Mouse (Mus musculus) hindbrain, embryonic 12.5 days (tissue): ENCODE measurements around the gene Nr1h3. TPM values are rescaled to one million over a fixed set of nuclear protein-coding genes. Genes with fewer than 3 reads are reported as not detected.

Experiments used
- polyA plus RNA-seq: library from polyadenylated mRNA; unstranded; fragments of >200 nt; fragmentation: Nextera tagmentation; extraction: Ambion mirVana; gene quantifications from 2 replicates; pipeline ENCODE4 v1.2.1, GENCODE M21; 2016

Nr1h3 gene
- polyA plus RNA-seq, 1 experiment from 2014 or later, result 1.5 TPM

Other genes with a start within 250 kb of the Nr1h3 start
- 2.5 and 4.1 TPM in 2 replicates for gene Rapsn, start 167.2 kb downstream of the Nr1h3 start, polyA plus RNA-seq
- 274 and 282 TPM in 2 replicates for gene Psmc3, start 148.8 kb downstream of the Nr1h3 start, polyA plus RNA-seq
- 32.6 and 36.1 TPM in 2 replicates for gene Slc39a13, start 132.4 kb downstream of the Nr1h3 start, polyA plus RNA-seq
- 4.2 and 4.6 TPM in 2 replicates for gene Spi1, start 120.4 kb downstream of the Nr1h3 start, polyA plus RNA-seq
- 0.28 and 0.30 TPM in 2 replicates for gene Mybpc3, start 84.7 kb downstream of the Nr1h3 start, polyA plus RNA-seq
- gene Madd, start 19.0 kb downstream of the Nr1h3 start, polyA plus RNA-seq, result 39.9 and 45.2 TPM in 2 replicates
- gene Acp2, start 51 bp upstream of the Nr1h3 start, polyA plus RNA-seq, result 39.2 and 41.0 TPM in 2 replicates
- 10.6 and 13.4 TPM in 2 replicates for gene Ddb2, start 34.1 kb upstream of the Nr1h3 start, polyA plus RNA-seq
- gene Pacsin3, start 53.1 kb upstream of the Nr1h3 start, polyA plus RNA-seq, result 21.5 and 25.6 TPM in 2 replicates
- 84.5 and 85.6 TPM in 2 replicates for gene Arfgap2, start 62.1 kb upstream of the Nr1h3 start, polyA plus RNA-seq
- 104 and 105 TPM in 2 replicates for gene 1110051M20Rik, start 241.9 kb upstream of the Nr1h3 start, polyA plus RNA-seq